Mouse (Mus musculus) heart, embryonic 12.5 days (tissue): ENCODE data around the gene Dock7. TPM values are rescaled to one million over a fixed set of nuclear protein-coding genes. Genes with fewer than 3 reads are reported as not detected.

ENCODE experiments used
- ATAC-seq: fragments of 200-750 bp; cut with Nextera tagmentation; 2 replicates; pipeline ENCODE4 v1.8.0; 2017; ENCODE audit warnings: moderate TSS enrichment, moderate library complexity; ENCODE audit not compliant: insufficient number of reproducible peaks, low FRiP score
- H3K27ac ChIP-seq: fragments of 300-500 bp; sonication (generic); 2 replicates; pipeline ENCODE4 v1.5.1; 2016; ENCODE audit warnings: mild to moderate bottlenecking, moderate library complexity; ENCODE audit not compliant: poor library complexity, severe bottlenecking
- H3K27me3 ChIP-seq: fragments of 300-500 bp; sonication (generic); replicated peaks from 2 replicates; pipeline ENCODE4 v1.6.1; 2016; ENCODE audit warnings: mild to moderate bottlenecking, moderate library complexity
- H3K36me3 ChIP-seq: fragments of 300-500 bp; sonication (generic); 2 replicates; pipeline ENCODE4 v1.6.1; 2016; ENCODE audit warnings: mild to moderate bottlenecking, moderate library complexity
- H3K4me1 ChIP-seq: fragments of 300-500 bp; sonication (generic); replicated peaks from 2 replicates; pipeline ENCODE4 v1.6.1; 2016; ENCODE audit warnings: mild to moderate bottlenecking
- H3K4me2 ChIP-seq: fragments of 300-500 bp; sonication (generic); 2 replicates; pipeline ENCODE4 v1.6.1; 2016; ENCODE audit warnings: mild to moderate bottlenecking, moderate library complexity
- H3K4me3 ChIP-seq: fragments of 300-500 bp; sonication (generic); 2 replicates; pipeline ENCODE4 v1.5.1; 2016; ENCODE audit warnings: mild to moderate bottlenecking
- H3K9ac ChIP-seq: fragments of 300-500 bp; sonication (generic); 2 replicates; pipeline ENCODE4 v1.6.1; 2016; ENCODE audit warnings: mild to moderate bottlenecking, moderate library complexity
- H3K9me3 ChIP-seq: fragments of 300-500 bp; sonication (generic); replicated peaks from 2 replicates; pipeline ENCODE4 v1.6.1; 2016; ENCODE audit warnings: mild to moderate bottlenecking, moderate library complexity
- WGBS: fragments of 180-500 bp; shearing (Covaris S2); methylation state at CpG from one replicate; pipeline ENCODE4 v1.1.7; 2016; 5-methylcytosine and 5-hydroxymethylcytosine counted together
- polyA plus RNA-seq: library from polyadenylated mRNA; unstranded; fragments of >200 nt; fragmentation: Nextera tagmentation; extraction: Ambion mirVana; gene quantifications from 2 replicates; pipeline ENCODE4 v1.2.1, GENCODE M21; 2016

Gene Dock7
- polyA plus RNA-seq = 43.4 and 45.4 TPM in 2 replicates

DNA sequence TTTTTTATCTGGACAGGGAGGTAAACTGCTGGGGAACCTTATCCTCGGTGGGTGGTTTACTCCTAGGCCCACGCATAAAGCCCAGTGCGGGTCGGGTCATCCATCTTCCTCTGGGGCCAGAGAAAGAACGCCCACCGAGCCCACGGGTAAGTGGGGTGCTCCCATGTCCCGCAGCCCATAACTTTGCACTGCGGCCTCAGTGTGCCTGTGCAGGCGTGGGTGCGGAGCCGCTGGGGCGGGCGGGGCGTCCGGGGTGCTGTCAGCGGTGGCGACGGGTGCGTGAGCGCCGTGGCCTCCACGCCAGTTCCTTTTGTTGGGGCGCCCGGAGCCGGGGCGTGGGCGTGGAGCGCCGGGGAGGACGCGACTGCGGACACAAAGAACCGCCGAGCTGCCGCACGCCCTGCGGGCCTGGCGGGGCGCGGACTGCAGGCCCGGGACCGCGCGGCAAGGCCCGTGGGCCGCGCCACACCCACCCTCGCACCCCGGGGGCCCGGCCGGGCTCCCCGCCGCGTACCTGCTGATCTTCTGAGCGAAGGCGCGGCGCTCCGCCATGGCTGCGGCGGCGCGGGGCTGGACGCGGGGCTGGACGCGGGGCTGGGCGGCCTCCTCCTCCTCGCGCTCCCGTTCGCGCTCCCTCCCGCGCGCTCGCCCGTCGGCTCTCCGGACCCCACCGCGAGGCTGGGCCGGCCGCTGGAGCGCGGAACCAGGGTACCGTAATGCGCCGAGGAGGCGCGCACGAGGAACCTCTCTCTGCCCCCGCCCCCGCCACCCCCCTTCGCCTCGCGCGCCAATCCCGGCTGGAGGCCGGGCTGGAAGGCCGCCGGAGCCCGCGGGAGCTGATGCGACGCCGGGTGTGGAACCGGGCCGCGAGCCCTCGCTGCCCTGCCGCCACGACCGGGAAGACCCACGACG is at the start of gene Dock7:
Gene Dock7 (minus strand): TSS at position 705 of the 912 bp plus-strand sequence.
- H3K27me3 ChIP-seq = no peaks in the 10 kb centered on the region
- ATAC-seq = peak; percentile 93
- WGBS = under 1% methylated on average over 88 of the region's 117 CpGs
- H3K4me2 ChIP-seq = peak within 1 kb of the TSS; percentile 83
- peak within 1 kb of the TSS; percentile 97 for H3K4me3 ChIP-seq
- H3K36me3 ChIP-seq = no peaks in the 10 kb centered on the region
- no peaks in the 10 kb centered on the region for H3K9me3 ChIP-seq
- H3K4me1 ChIP-seq = peaks cover 41% of the 10 kb centered on the region
- H3K27ac ChIP-seq = peak within 1 kb of the TSS; percentile 65
- peak within 1 kb of the TSS; percentile 99 for H3K9ac ChIP-seq

DNA sequence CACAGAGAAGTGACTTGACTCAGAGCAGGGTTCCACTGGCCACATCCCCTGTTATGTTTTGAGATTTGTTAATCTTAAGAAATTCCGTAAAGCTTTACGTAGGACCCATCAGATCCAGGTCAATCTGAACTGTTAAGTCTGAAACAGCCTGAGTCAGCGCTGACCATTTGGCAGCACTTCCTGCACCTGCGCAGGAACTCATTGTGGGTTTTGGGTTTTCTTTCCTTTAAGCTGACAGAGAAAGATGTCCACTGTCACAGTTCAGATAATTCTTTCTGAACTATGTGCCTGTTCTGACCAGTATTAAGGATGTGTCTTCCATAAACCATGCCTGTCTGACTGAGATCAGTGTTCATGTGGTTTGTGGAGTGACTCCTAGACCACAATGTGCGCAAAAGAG is 48.2 kb upstream of the Dock7 start:
- no peak overlapping the region for H3K9ac ChIP-seq
- H3K36me3 ChIP-seq = no peaks in the 10 kb centered on the region
- ATAC-seq = no peak
- no peaks in the 10 kb centered on the region for H3K27me3 ChIP-seq
- H3K27ac ChIP-seq = no peak overlapping the region
- H3K9me3 ChIP-seq = no peaks in the 10 kb centered on the region
- 86% methylated on average over 5 of the region's 5 CpGs for WGBS
- no peak overlapping the region for H3K4me3 ChIP-seq
- H3K4me2 ChIP-seq = no peak overlapping the region
- no peaks in the 10 kb centered on the region for H3K4me1 ChIP-seq

GRCm38 (mm10) chr4:99163547-99163946 is 42.8 kb upstream of the Dock7 start:
- no peak overlapping the region for H3K4me2 ChIP-seq
- H3K27me3 ChIP-seq = no peaks in the 10 kb centered on the region
- H3K36me3 ChIP-seq = no peaks in the 10 kb centered on the region
- peaks cover 4% of the 10 kb centered on the region; the same call in 1 of the 2 replicates for H3K4me1 ChIP-seq
- no peak overlapping the region for H3K27ac ChIP-seq
- H3K9me3 ChIP-seq = no peaks in the 10 kb centered on the region
- H3K9ac ChIP-seq = no peak overlapping the region
- WGBS = 19% methylated on average over 4 of the region's 4 CpGs
- ATAC-seq = no peak
- H3K4me3 ChIP-seq = no peak overlapping the region

DNA sequence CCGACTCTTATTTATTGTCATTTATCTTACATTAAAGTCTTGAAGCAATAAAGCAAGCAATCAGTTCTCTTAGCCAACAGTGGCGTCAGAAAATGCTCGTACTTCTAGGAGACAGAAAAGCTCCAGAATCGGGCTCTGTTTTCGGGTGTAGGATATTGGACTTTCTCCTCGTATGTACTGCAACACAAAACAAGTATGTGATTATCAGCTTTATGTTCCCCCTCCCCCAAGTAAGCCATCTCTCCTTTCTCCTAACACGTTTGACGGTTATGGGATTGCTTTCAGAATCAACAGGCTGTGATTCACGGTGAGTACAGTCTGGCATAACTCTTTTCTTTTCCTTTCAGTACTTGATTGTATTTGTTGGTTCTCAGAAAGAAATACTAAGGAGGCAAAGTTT is 42.3 kb upstream of the Dock7 start:
- Histone ChIP-seq H3K9me3 (no peaks in the 10 kb centered on the region), H3K4me2 (no peak overlapping the region), H3K9ac (no peak overlapping the region), H3K27ac (no peak overlapping the region), H3K36me3 (no peaks in the 10 kb centered on the region), H3K27me3 (no peaks in the 10 kb centered on the region), H3K4me3 (no peak overlapping the region), H3K4me1 (peaks cover 4% of the 10 kb centered on the region; the same call in 1 of the 2 replicates)
- ATAC-seq = no peak
- 59% methylated on average over 9 of the region's 9 CpGs for WGBS

DNA sequence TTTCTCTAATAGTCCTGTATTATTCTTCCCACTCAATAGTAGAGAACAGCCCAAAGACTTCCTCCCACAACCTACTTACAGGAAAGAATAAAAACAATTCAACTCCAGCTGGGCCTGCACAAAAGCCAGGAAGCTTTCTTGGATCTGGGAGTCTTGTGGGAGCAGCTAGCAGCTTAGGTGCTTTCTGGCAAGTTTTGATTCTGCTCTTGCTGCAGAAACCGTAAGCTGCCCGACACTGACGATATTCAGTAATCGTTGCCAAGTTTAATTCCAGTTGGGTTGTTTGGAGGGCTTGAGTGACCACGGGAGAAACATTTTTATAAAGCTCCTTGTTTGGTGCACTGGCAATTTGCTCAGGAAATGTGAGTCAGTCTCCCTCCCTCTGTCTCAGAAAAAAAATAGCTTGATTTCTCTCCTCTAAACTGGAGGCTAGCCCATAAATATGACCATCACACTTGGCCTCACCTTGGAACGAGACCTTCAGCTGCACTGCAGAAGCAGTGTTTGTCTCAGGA is 40.8 kb upstream of the Dock7 start:
- Histone ChIP-seq H3K4me2 (peak overlapping the region; percentile 5; the same call in 1 of the 2 replicates), H3K27ac (peak overlapping the region; percentile 51; the same call in 1 of the 2 replicates), H3K27me3 (no peaks in the 10 kb centered on the region), H3K9ac (no peak overlapping the region), H3K36me3 (no peaks in the 10 kb centered on the region), H3K9me3 (no peaks in the 10 kb centered on the region), H3K4me1 (peaks cover 7% of the 10 kb centered on the region), H3K4me3 (no peak overlapping the region)
- ATAC-seq = no peak
- 28% methylated on average over 6 of the region's 6 CpGs for WGBS

DNA sequence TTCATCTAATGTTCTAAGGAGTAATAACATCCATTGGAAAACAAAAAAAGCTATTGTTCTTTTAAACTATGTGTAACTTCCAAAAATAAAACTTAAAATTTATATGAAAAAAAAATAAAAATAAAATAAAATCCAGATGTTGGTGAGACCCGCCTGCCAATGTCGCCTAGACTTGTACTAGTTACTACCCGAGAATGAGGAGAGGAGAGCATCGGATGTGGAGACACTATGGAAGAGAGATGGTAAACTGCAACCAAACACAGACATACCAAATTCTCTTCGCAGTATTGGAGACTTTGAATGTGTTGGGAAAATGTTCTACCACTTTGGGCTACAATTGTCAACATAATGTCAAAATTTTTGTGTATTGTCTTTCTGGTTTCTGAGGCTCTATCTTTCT is 40.2 kb upstream of the Dock7 start:
- H3K4me1 ChIP-seq = peaks cover 7% of the 10 kb centered on the region
- no peak overlapping the region for H3K4me2 ChIP-seq
- H3K27me3 ChIP-seq = no peaks in the 10 kb centered on the region
- H3K9me3 ChIP-seq = no peaks in the 10 kb centered on the region
- H3K9ac ChIP-seq = no peak overlapping the region
- H3K36me3 ChIP-seq = no peaks in the 10 kb centered on the region
- no peak overlapping the region for H3K4me3 ChIP-seq
- ATAC-seq = no peak
- 64% methylated on average over 5 of the region's 5 CpGs for WGBS
- H3K27ac ChIP-seq = no peak overlapping the region

DNA sequence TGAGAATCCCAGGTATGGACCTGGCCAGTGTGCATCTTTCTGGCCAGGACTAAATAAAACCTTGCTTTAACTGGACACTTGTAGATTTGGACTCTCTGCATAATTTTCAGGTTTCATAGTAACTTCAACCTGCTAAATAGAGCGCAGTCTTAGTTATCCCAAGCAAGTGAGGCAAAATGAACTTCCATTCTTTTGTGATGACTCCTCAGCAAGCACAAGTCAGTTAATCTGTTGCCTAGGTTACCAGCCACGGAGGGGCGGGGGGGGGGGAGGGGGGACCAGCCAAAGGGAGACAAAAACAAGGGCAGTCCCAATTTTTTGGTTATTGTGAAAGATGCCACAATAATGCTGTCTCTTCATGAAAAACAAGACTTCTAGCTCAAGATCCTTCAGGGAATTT is 39.7 kb upstream of the Dock7 start:
- no peak overlapping the region for H3K4me2 ChIP-seq
- no peak overlapping the region for H3K4me3 ChIP-seq
- H3K27me3 ChIP-seq = no peaks in the 10 kb centered on the region
- WGBS = 21% methylated on average over 3 of the region's 3 CpGs
- no peak overlapping the region for H3K9ac ChIP-seq
- H3K9me3 ChIP-seq = no peaks in the 10 kb centered on the region
- peaks cover 7% of the 10 kb centered on the region for H3K4me1 ChIP-seq
- no peak overlapping the region for H3K27ac ChIP-seq
- H3K36me3 ChIP-seq = no peaks in the 10 kb centered on the region
- ATAC-seq = no peak

DNA sequence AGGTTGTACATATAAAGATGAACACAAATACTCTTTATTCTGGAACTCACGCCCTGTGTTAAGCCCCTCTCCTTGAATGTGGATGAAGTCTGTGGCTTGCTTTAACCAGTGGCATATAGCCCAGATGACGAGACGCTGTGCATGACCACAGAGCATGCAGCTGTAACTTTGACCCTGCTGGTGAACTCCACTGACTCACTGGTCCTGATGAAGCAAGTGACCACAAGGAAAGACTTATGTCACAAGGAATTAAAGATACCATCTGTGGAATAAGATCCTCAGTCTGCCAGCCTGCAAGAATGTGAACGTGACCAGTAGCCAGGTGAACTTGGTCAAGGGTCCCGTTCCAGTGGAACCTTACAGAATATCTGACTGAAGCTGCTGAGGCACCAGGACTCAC is 37.8 kb upstream of the Dock7 start:
- Histone ChIP-seq H3K4me2 (no peak overlapping the region), H3K4me1 (peaks cover 4% of the 10 kb centered on the region), H3K9me3 (no peaks in the 10 kb centered on the region), H3K9ac (no peak overlapping the region), H3K4me3 (no peak overlapping the region), H3K27ac (no peak overlapping the region), H3K36me3 (no peaks in the 10 kb centered on the region), H3K27me3 (no peaks in the 10 kb centered on the region)
- ATAC-seq = no peak
- WGBS = 77% methylated on average over 5 of the region's 5 CpGs

DNA sequence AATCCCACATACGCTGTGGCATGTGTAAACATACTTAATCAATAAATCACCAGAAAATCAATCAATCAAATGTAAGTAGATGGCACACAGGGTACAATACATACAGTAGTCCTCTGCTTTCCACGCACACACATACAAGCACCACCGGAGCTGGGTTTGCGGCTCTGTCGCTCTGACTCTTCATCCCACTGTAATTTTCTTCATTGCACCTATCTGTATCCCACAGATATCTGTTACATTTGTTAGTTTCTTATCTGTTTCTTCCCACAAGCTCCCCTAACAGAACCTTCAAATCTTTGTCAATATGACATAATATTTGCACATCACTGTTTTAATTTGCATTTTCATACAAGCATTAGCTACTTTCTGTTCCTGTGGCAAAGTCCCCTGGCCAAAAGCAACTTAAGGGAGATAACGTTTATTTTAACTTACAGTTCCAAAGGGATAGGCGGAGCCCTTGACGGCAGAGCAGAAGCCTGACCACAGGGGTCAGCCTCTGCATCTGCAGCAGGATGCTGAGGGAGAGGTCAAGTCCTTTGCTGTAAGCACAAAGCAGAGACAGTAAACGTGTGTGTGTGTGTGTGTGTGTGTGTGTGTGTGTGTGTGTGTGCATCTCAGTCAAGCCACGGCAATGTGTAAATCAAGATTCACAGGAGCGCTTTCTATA is 36.1 kb upstream of the Dock7 start:
- Histone ChIP-seq H3K27ac (no peak overlapping the region), H3K4me3 (no peak overlapping the region), H3K4me1 (peaks cover 3% of the 10 kb centered on the region; the same call in 1 of the 2 replicates), H3K9me3 (no peaks in the 10 kb centered on the region), H3K36me3 (no peaks in the 10 kb centered on the region), H3K27me3 (no peaks in the 10 kb centered on the region), H3K9ac (no peak overlapping the region), H3K4me2 (no peak overlapping the region)
- 54% methylated on average over 11 of the region's 11 CpGs for WGBS
- no peak for ATAC-seq

GRCm38 (mm10) chr4:99151885-99152558 is 31.3 kb upstream of the Dock7 start:
- WGBS = 67% methylated on average over 4 of the region's 4 CpGs
- H3K4me3 ChIP-seq = no peak overlapping the region
- no peak for ATAC-seq
- no peaks in the 10 kb centered on the region for H3K27me3 ChIP-seq
- H3K9ac ChIP-seq = no peak overlapping the region
- no peaks in the 10 kb centered on the region for H3K36me3 ChIP-seq
- no peak overlapping the region for H3K27ac ChIP-seq
- no peaks in the 10 kb centered on the region; the same call in 1 of the 2 replicates for H3K9me3 ChIP-seq
- peaks cover 2% of the 10 kb centered on the region; the same call in 1 of the 2 replicates for H3K4me1 ChIP-seq
- no peak overlapping the region for H3K4me2 ChIP-seq

DNA sequence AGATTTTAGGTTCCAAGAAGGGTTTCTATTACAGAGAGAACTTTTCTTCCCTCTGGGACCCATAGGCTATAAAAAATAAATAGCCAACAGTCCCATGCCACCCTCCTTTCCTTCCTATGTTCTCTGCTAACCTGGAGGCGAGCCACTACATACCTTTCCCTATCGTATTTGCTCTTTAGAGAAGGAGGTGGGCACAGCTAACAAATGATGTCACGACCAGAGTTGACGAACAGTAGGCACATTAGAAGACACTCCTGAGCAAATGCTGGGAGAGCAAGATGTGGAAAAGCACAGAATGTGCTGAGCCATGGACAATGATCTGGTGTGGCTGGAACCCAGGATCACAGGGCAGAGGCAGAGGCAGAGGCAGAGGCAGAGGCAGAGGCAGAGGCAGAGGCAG is 30.7 kb upstream of the Dock7 start:
- no peaks in the 10 kb centered on the region; the same call in 1 of the 2 replicates for H3K9me3 ChIP-seq
- WGBS = 83% methylated on average over 4 of the region's 4 CpGs
- H3K4me3 ChIP-seq = no peak overlapping the region
- no peaks in the 10 kb centered on the region for H3K27me3 ChIP-seq
- no peak overlapping the region for H3K4me2 ChIP-seq
- H3K36me3 ChIP-seq = no peaks in the 10 kb centered on the region
- ATAC-seq = no peak
- H3K4me1 ChIP-seq = no peaks in the 10 kb centered on the region
- H3K27ac ChIP-seq = no peak overlapping the region
- no peak overlapping the region for H3K9ac ChIP-seq
